Mouse (Mus musculus) embryo, embryonic 10 days (tissue): ENCODE measurements around the gene Cacna2d2.
"Not testable (repeated sequence)": the region's sequence is repeated elsewhere in the genome, so short reads cannot be mapped to it uniquely, and the experiment has no call there.

Source experiments
- DNase-seq: peaks from one replicate; pipeline ENCODE4 v3.0.0-alpha.2; 2015; ENCODE audit warnings: low spot score

The Cacna2d2 gene

GRCm38 (mm10) chr9:107555031-107555457 lies 155.6 kb downstream of the Cacna2d2 start:
- peak; percentile 68 for DNase-seq

- DNase-seq: no peak
Measured at GRCm38 (mm10) chr9:107555701-107556100, 156.3 kb downstream of the Cacna2d2 start.

- DNase-seq: no peak
Measured at GRCm38 (mm10) chr9:107556346-107556745, 156.9 kb downstream of the Cacna2d2 start.

GRCm38 (mm10) chr9:107563029-107563581 lies 163.7 kb downstream of the Cacna2d2 start, which contains the start of gene Tusc2:
Gene Tusc2 (plus strand): TSS chr9:107563255.
- DNase-seq: peak; percentile 98

- DNase-seq: not testable (repeated sequence)
Measured at GRCm38 (mm10) chr9:107565556-107565955, 166.1 kb downstream of the Cacna2d2 start.

- peak; percentile 93 for DNase-seq
Measured at GRCm38 (mm10) chr9:107566041-107566709, 166.8 kb downstream of the Cacna2d2 start.

GRCm38 (mm10) chr9:107566855-107567254 lies 167.4 kb downstream of the Cacna2d2 start:
- DNase-seq: no peak

GRCm38 (mm10) chr9:107567702-107568319 lies 168.4 kb downstream of the Cacna2d2 start, which contains the start of gene Hyal2:
Gene Hyal2 (plus strand): TSS chr9:107567945.
- no peak for DNase-seq

- DNase-seq: peak; percentile 92
Measured at GRCm38 (mm10) chr9:107568331-107569261, 169.2 kb downstream of the Cacna2d2 start.

GRCm38 (mm10) chr9:107569270-107569669 lies 169.9 kb downstream of the Cacna2d2 start:
- DNase-seq: peak; percentile 50

- DNase-seq: no peak
Measured at GRCm38 (mm10) chr9:107570016-107570415, 170.6 kb downstream of the Cacna2d2 start.

GRCm38 (mm10) chr9:107570845-107571244 lies 171.4 kb downstream of the Cacna2d2 start:
- no peak for DNase-seq

- DNase-seq: no peak
Measured at GRCm38 (mm10) chr9:107571534-107572326, 172.3 kb downstream of the Cacna2d2 start.

GRCm38 (mm10) chr9:107572327-107572662 lies 172.9 kb downstream of the Cacna2d2 start:
- no peak for DNase-seq

- DNase-seq: not testable (repeated sequence)
Measured at GRCm38 (mm10) chr9:107573774-107574173, 174.4 kb downstream of the Cacna2d2 start.

- DNase-seq: no peak
Measured at GRCm38 (mm10) chr9:107575579-107576356, 176.4 kb downstream of the Cacna2d2 start.

GRCm38 (mm10) chr9:107576357-107577107 lies 177.1 kb downstream of the Cacna2d2 start, which contains the start of gene Hyal1:
Gene Hyal1 (plus strand): TSS chr9:107576927.
- peak; percentile 86 for DNase-seq

GRCm38 (mm10) chr9:107577871-107578270 lies 178.5 kb downstream of the Cacna2d2 start:
- no peak for DNase-seq

- no peak for DNase-seq
Measured at GRCm38 (mm10) chr9:107578587-107578986, 179.2 kb downstream of the Cacna2d2 start, which contains the start of gene Naa80. Gene Naa80 (plus strand): TSS chr9:107578887.
